Mouse (Mus musculus): Measurements from ENCODE around the gene Ppp1r14b. TPM values are rescaled to one million over a fixed set of nuclear protein-coding genes. Genes with fewer than 3 reads are reported as not detected.

Gene Ppp1r14b
- polyA plus RNA-seq, 1 experiment from 2014 or later: 288 TPM

DNA sequence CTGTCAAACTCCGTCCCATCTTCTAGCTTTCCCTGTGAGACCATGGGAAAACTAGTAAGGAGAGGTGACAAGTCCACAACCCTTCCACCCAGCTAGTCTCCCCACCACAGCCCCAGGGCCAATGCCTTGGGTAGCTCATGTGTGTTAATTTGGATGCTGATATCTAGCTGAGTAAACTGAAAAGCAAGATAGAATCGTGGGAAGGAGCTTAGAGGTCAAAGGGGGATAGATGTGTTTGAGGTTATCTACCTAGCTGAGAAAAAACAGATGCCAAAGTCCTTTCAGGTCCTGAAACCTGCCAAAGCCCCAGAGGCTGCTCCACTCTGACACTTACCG is 3.8 kb downstream of the Ppp1r14b start:
- H3K27me3 ChIP-seq: no peaks in the 10 kb centered on the region
- H3K9ac ChIP-seq (replicated peaks): 0 out of 2 replicates have a peak overlapping the region, but pooled peaks have one; percentile 18
- peaks cover 50% of the 10 kb centered on the region for H3K4me1 ChIP-seq (replicated peaks)
- no peak for ATAC-seq (ENCODE audit: insufficient number of reproducible peaks, insufficient read depth, low FRiP score, low TSS enrichment, low read depth)
- H3K9me3 ChIP-seq: no peaks in the 10 kb centered on the region
- 56% methylated on average over 3 of the region's 3 CpGs for WGBS
- peaks cover 39% of the 10 kb centered on the region for H3K36me3 ChIP-seq
- peak overlapping the region; percentile 41; the same call in 1 of the 2 replicates for H3K27ac ChIP-seq
- peak overlapping the region; percentile 80 for H3K4me2 ChIP-seq
- peak overlapping the region; percentile 67 for H3K4me3 ChIP-seq (replicated peaks)

DNA sequence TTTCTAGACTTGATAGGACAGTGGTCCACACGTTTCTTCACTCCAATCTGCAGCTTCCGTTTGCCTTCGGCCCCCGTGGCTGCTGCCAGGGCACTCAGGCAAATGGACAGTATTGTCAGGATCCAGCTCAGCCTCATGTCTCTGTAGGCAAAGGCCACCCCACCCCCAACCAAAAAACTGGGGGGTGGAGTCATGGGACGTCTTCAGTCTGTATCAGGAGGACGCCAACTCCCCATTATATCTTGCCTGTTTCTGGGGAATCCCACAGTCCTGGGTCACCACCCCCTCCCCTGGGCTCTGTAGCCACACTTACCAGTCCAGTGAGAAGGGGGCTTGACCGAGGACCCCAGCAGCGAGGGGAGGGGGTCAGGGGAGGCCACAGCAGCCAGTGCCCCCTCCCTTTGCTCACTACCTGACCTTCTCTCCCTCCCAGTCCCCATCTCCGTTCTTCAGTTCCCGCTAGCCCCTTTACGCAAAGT is 4.3 kb downstream of the Ppp1r14b start:
- no peaks in the 10 kb centered on the region for H3K27me3 ChIP-seq
- peaks cover 44% of the 10 kb centered on the region for H3K36me3 ChIP-seq
- 15% methylated on average over 11 of the region's 11 CpGs for WGBS
- H3K27ac ChIP-seq: peak overlapping the region; percentile 62; the same call in 1 of the 2 replicates
- peak overlapping the region; percentile 80 for H3K4me2 ChIP-seq
- ATAC-seq (ENCODE audit: insufficient number of reproducible peaks, insufficient read depth, low FRiP score, low TSS enrichment, low read depth): 0 out of 2 replicates have a peak, but pooled peaks have one; percentile 1
- peaks cover 46% of the 10 kb centered on the region for H3K4me1 ChIP-seq (replicated peaks)
- H3K4me3 ChIP-seq (replicated peaks): peak overlapping the region; percentile 67
- peak overlapping the region; percentile 66 for H3K9ac ChIP-seq (replicated peaks)
- H3K9me3 ChIP-seq: no peaks in the 10 kb centered on the region

DNA sequence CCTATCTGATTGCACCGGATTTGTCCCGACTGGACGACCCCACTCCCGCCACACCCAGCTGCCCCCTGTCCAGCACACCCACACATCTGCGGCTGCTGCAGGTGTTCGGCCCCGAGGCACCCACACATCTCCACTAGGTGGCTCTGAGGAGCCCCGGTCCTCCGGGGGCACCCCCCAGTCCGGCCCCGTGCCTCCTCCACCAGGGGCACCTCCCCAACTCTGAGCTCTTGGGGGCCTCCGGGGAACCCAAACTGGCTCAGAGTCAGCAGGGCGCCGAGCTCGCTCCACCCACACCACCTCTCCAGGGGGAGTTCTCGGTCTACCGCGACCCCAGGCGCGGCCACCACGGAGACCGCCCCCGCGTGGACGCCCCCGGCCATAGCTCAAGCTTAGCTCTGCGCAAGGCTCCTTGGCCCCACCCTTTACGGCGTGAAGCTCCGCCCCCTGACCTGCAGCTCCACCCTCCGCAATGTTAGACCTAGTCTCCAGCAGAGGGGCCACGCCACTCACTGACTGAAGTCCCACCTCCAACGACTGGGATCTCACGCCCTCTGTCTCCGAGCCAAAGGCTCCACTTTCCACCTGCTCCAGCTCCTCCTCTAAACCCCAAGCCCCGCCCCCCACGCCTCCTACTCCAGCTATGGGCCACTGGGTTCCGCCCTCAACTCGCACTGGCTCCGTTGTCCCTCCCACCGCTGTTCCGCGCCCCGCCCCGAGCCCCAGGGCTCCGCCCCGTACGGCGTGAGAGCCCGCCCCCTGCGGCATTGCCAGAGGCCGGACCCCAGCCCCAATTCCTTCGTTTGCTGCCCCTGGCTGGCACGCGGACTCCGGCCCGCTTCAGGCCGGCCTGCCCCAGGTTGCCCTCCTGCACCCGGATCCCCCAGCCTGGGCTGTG is 5.0 kb downstream of the Ppp1r14b start:
- WGBS: under 1% methylated on average over 58 of the region's 59 CpGs
- Histone ChIP-seq H3K4me1 (replicated peaks) (peaks cover 45% of the 10 kb centered on the region), H3K27ac (peak overlapping the region; percentile 92), H3K4me3 (replicated peaks) (peak overlapping the region; percentile 67), H3K36me3 (peaks cover 48% of the 10 kb centered on the region), H3K9me3 (no peaks in the 10 kb centered on the region), H3K4me2 (peak overlapping the region; percentile 80), H3K27me3 (no peaks in the 10 kb centered on the region), H3K9ac (replicated peaks) (peak overlapping the region; percentile 80)
- ATAC-seq (ENCODE audit: insufficient number of reproducible peaks, insufficient read depth, low FRiP score, low TSS enrichment, low read depth): peak; percentile 86

DNA sequence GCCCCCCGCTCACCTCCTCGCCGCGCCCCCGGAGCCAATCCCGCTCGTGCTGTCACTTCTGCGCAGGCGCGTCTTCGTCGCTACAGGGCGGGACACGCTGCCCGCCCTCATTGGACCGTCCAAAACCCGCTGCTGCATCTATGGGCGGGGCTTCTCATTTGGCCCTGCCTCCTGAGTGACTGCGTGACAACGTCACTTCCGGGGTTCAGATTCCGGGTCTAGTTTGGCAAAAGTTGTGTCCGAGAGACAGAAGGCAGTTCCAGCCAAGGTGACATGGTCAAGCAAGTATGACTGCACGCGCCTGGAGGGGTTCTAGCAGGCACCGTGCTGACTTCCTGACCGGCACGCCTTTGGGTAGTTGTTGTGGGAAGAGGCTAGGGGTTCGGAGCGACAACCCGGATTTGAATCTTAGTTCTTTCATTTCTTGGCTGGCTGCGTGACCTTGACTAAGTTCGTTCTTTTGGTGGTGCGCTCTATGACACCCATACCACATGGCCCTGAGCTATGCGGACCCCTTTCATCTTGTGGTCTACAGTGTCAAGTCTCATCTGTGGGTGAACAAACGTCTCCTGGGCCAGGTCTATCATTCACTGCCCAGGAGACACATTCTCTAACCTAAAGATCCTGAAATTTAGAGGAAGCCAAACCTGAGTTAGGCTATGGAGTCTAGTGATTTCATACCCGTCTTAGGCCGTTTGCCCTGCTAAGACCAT is 5.8 kb downstream of the Ppp1r14b start, which contains the start of gene Fkbp2:
Gene Fkbp2, minus strand, starts transcription at position 121 of the 713 bp plus-strand sequence.
- Histone ChIP-seq H3K9ac (replicated peaks) (peak within 1 kb of the TSS; percentile 80), H3K36me3 (peaks cover 56% of the 10 kb centered on the region), H3K9me3 (no peaks in the 10 kb centered on the region), H3K27ac (peak within 1 kb of the TSS; percentile 92), H3K27me3 (no peaks in the 10 kb centered on the region), H3K4me1 (replicated peaks) (peaks cover 45% of the 10 kb centered on the region), H3K4me3 (replicated peaks) (peak within 1 kb of the TSS; percentile 67), H3K4me2 (peak within 1 kb of the TSS; percentile 80)
- 2% methylated on average over 38 of the region's 38 CpGs for WGBS
- peak; percentile 83 for ATAC-seq (ENCODE audit: insufficient number of reproducible peaks, insufficient read depth, low FRiP score, low TSS enrichment, low read depth)

- Histone ChIP-seq H3K4me2 (peak overlapping the region; percentile 80; the same call in 1 of the 2 replicates), H3K4me3 (replicated peaks) (peak overlapping the region; percentile 7; the same call in 1 of the 2 replicates), H3K9me3 (no peaks in the 10 kb centered on the region), H3K9ac (replicated peaks) (no peak overlapping the region), H3K36me3 (peaks cover 58% of the 10 kb centered on the region), H3K4me1 (replicated peaks) (peaks cover 44% of the 10 kb centered on the region), H3K27ac (no peak overlapping the region), H3K27me3 (no peaks in the 10 kb centered on the region)
- ATAC-seq (ENCODE audit: insufficient number of reproducible peaks, insufficient read depth, low FRiP score, low TSS enrichment, low read depth): no peak
- WGBS: 90% methylated on average over 4 of the region's 4 CpGs
Observed at GRCm38 (mm10) chr19:6981465-6981864, 6.7 kb downstream of the Ppp1r14b start.

DNA sequence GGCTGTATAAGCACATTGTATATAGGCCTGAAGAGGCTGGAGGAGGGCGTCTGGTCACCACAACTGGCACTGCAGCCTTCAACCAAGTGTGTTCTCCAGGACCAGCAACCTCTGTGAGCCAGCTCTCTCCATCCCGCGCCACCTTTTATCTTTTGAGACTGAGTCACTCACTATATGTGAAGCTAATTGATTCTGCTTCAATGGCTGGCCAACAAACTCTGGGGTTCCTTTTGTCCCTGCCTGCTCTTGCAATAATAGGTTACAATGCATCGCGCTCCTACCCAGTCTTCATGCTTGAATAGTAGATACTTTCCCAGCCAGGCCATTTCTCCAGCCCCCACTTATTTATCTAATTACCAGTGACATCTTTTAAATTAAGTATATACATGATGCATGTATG is 8.9 kb downstream of the Ppp1r14b start:
- Histone ChIP-seq H3K4me2 (no peak overlapping the region), H3K27me3 (no peaks in the 10 kb centered on the region), H3K9me3 (no peaks in the 10 kb centered on the region), H3K36me3 (peaks cover 38% of the 10 kb centered on the region), H3K4me1 (replicated peaks) (peaks cover 37% of the 10 kb centered on the region), H3K9ac (replicated peaks) (no peak overlapping the region), H3K27ac (no peak overlapping the region), H3K4me3 (replicated peaks) (no peak overlapping the region)
- no peak for ATAC-seq (ENCODE audit: insufficient number of reproducible peaks, insufficient read depth, low FRiP score, low TSS enrichment, low read depth)
- WGBS: 96% methylated on average over 5 of the region's 5 CpGs

- 85% methylated on average over 19 of the region's 19 CpGs for WGBS
- Histone ChIP-seq H3K9me3 (no peaks in the 10 kb centered on the region), H3K36me3 (peaks cover 42% of the 10 kb centered on the region), H3K4me1 (replicated peaks) (peaks cover 27% of the 10 kb centered on the region), H3K9ac (replicated peaks) (no peak overlapping the region), H3K4me3 (replicated peaks) (no peak overlapping the region), H3K27me3 (no peaks in the 10 kb centered on the region), H3K4me2 (no peak overlapping the region), H3K27ac (no peak overlapping the region)
- ATAC-seq (ENCODE audit: insufficient number of reproducible peaks, insufficient read depth, low FRiP score, low TSS enrichment, low read depth): no peak
Observed at GRCm38 (mm10) chr19:6985300-6985699, 10.5 kb downstream of the Ppp1r14b start.

DNA sequence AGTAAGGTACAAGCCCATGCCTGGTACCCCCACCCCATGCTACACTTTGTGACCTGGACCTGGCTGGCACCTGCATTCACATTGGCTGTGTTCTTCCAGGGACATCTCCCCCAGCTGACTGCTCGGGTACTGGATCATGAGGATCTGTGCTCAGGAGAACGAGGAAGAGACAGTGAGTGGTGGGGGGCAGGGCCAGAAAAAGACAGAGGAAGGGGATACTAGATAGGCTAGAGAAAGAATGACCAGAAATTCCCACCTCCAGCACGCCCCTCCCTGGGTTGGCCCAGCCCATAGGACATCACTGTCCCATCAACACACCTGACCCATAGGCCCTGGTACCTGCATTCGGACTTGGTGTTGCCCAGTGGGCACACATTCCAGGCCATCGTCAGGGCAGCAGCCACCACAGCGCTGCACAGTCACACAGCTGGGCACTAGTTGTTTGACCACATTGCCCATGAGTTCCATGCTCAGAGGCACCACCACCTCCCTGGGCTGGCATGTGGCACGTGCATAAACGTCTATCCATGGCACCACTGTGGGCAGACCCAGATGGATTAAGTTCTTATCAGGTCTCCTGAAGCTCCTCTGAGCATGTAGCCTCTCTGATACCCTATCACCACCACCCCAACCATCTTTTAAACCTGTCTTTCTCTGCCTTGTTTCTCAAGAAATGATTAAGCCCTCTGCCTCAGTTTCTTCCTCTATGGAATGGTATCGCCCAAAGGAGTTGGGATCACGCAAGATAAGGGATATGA is 11.4 kb downstream of the Ppp1r14b start:
- Histone ChIP-seq H3K36me3 (peaks cover 42% of the 10 kb centered on the region), H3K4me1 (replicated peaks) (peaks cover 23% of the 10 kb centered on the region), H3K27ac (peak overlapping the region; percentile 89; the same call in 1 of the 2 replicates), H3K27me3 (no peaks in the 10 kb centered on the region), H3K9ac (replicated peaks) (peak overlapping the region; percentile 96), H3K4me3 (replicated peaks) (peak overlapping the region; percentile 95), H3K9me3 (no peaks in the 10 kb centered on the region), H3K4me2 (peak overlapping the region; percentile 91)
- WGBS: 79% methylated on average over 10 of the region's 10 CpGs
- no peak for ATAC-seq (ENCODE audit: insufficient number of reproducible peaks, insufficient read depth, low FRiP score, low TSS enrichment, low read depth)

DNA sequence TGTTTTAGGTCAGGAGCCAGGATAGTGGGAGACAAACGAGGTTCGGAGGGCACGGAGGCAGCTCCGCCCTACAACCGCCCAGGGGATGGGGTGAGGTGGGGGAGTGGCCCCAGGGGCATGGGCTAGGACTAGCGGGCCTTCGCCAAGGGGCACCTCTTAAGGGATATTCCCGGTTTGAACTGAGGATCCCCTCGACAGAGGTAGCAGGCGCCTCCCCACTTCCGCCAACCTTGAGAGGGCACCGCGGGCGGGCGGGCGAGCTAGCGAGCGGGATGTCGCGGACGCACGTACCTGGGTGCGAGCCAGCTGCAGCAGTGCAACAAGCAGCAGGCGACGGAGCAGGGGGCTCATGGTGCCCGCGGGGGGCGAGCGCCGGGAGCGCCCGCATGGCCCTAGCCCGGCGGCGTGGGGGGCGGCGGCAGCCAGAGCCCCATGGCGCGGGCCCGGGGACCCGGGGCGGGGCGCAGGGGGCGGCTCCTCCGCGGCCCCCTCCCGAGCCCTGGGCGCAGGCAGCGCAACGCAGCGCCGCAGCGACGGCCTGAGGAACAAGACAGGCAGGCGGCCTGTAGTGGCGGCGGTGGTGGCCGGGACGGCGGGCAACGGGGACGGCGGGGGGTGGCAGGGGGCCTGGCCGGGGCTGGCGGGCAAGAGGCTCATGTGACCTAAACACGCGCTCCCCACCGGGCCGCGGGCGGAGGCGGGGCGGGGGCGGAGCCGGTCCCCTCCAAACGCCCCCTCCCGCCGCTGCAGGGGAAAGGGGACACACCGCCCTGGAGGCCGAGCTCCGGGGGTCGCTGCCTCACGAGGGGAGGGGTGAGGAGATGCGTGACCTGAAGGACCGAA is 12.5 kb downstream of the Ppp1r14b start, which contains the start of gene Vegfb:
Gene Vegfb, minus strand, starts transcription at position 591 of the 843 bp plus-strand sequence.
- peaks cover 27% of the 10 kb centered on the region for H3K4me1 ChIP-seq (replicated peaks)

GRCm38 (mm10) chr19:6987904-6988285 is 13.1 kb downstream of the Ppp1r14b start:
- H3K9me3 ChIP-seq: no peaks in the 10 kb centered on the region
- peaks cover 29% of the 10 kb centered on the region for H3K4me1 ChIP-seq (replicated peaks)
- H3K9ac ChIP-seq (replicated peaks): peak overlapping the region; percentile 96
- peaks cover 30% of the 10 kb centered on the region for H3K36me3 ChIP-seq
- 7% methylated on average over 8 of the region's 8 CpGs for WGBS
- peak overlapping the region; percentile 95 for H3K4me3 ChIP-seq (replicated peaks)
- no peak for ATAC-seq (ENCODE audit: insufficient number of reproducible peaks, insufficient read depth, low FRiP score, low TSS enrichment, low read depth)
- H3K27me3 ChIP-seq: no peaks in the 10 kb centered on the region
- peak overlapping the region; percentile 91 for H3K4me2 ChIP-seq
- peak overlapping the region; percentile 89 for H3K27ac ChIP-seq

More for the DNA sequence above, 12.5 kb downstream of the Ppp1r14b start, which contains the start of gene Vegfb:
- WGBS: under 1% methylated on average over 64 of the region's 85 CpGs
- Histone ChIP-seq H3K36me3 (peaks cover 35% of the 10 kb centered on the region), H3K27me3 (no peaks in the 10 kb centered on the region), H3K27ac (peak within 1 kb of the TSS; percentile 89), H3K4me3 (replicated peaks) (peak within 1 kb of the TSS; percentile 95), H3K4me2 (peak within 1 kb of the TSS; percentile 91), H3K9ac (replicated peaks) (peak within 1 kb of the TSS; percentile 96), H3K9me3 (no peaks in the 10 kb centered on the region)
- peak; percentile 27; the same call in 1 of the 2 replicates for ATAC-seq (ENCODE audit: insufficient number of reproducible peaks, insufficient read depth, low FRiP score, low TSS enrichment, low read depth)
